Mouse (Mus musculus): ENCODE data around the gene Tmem256. TPM values are rescaled to one million over a fixed set of nuclear protein-coding genes. Genes with fewer than 3 reads are reported as not detected.

The Tmem256 gene
- total and polyA plus RNA-seq, 2 experiments from 2014 or later, result 95.5 to 349 TPM

- WGBS, result 77% methylated on average over 9 of the region's 9 CpGs
- H3K36me3 ChIP-seq (ENCODE audit: insufficient read depth, low read length), result no peaks in the 10 kb centered on the region
- no peak overlapping the region for H3K9ac ChIP-seq (replicated peaks; ENCODE audit: low read length, poor library complexity, severe bottlenecking)
- no peak overlapping the region for H3K4me3 ChIP-seq (ENCODE audit: low read depth, low read length)
- no peak overlapping the region for H3K27ac ChIP-seq (ENCODE audit: low read depth, low read length)
- no peaks in the 10 kb centered on the region for H3K27me3 ChIP-seq (ENCODE audit: insufficient read depth, low read length)
- H3K4me2 ChIP-seq (ENCODE audit: low read depth, low read length, poor library complexity, severe bottlenecking), result no peak overlapping the region
- no peak for TF ChIP-seq CTCF (IDR thresholded peaks at IDR 0.05)
- no peaks in the 10 kb centered on the region for H3K4me1 ChIP-seq (ENCODE audit: insufficient read depth, low read length)
- no peaks in the 10 kb centered on the region for H3K9me3 ChIP-seq (ENCODE audit: low read length)
- no peak for ATAC-seq (ENCODE audit: low FRiP score)
- DNase-seq (ENCODE audit: low spot score), result no peak
These were observed 45.9 kb downstream of the Tmem256 start for GRCm38 (mm10) chr11:69884240-69884639.

DNA sequence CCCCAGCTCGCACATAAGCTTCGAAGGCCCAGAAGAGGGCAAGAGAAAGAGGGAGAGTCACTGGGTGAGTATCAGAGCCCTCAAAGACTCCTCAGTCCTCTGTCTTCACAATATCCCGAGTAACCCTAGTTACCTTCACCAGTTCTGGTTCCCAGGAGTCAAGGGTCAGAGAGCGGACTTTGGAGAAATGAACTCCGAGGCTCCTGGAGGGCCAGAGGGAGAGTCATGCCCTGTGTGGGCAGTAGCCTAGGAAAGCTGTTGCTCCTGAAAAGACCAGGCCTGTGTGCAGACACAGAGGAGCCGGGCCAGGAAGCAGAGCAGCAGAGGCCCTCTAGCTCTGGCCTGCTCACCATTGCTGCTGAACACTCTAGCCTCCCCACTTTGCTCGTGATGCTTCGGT lies 46.3 kb downstream of the Tmem256 start:
- DNase-seq (ENCODE audit: low spot score), result no peak
- no peak for ATAC-seq (ENCODE audit: low FRiP score)
- H3K27me3 ChIP-seq (ENCODE audit: insufficient read depth, low read length), result no peaks in the 10 kb centered on the region
- no peaks in the 10 kb centered on the region for H3K9me3 ChIP-seq (ENCODE audit: low read length)
- H3K4me2 ChIP-seq (ENCODE audit: low read depth, low read length, poor library complexity, severe bottlenecking), result no peak overlapping the region
- H3K36me3 ChIP-seq (ENCODE audit: insufficient read depth, low read length), result no peaks in the 10 kb centered on the region
- no peak for TF ChIP-seq CTCF (IDR thresholded peaks at IDR 0.05)
- no peaks in the 10 kb centered on the region for H3K4me1 ChIP-seq (ENCODE audit: insufficient read depth, low read length)
- H3K4me3 ChIP-seq (ENCODE audit: low read depth, low read length), result no peak overlapping the region
- H3K9ac ChIP-seq (replicated peaks; ENCODE audit: low read length, poor library complexity, severe bottlenecking), result no peak overlapping the region
- 89% methylated on average over 8 of the region's 8 CpGs for WGBS
- no peak overlapping the region for H3K27ac ChIP-seq (ENCODE audit: low read depth, low read length)

DNA sequence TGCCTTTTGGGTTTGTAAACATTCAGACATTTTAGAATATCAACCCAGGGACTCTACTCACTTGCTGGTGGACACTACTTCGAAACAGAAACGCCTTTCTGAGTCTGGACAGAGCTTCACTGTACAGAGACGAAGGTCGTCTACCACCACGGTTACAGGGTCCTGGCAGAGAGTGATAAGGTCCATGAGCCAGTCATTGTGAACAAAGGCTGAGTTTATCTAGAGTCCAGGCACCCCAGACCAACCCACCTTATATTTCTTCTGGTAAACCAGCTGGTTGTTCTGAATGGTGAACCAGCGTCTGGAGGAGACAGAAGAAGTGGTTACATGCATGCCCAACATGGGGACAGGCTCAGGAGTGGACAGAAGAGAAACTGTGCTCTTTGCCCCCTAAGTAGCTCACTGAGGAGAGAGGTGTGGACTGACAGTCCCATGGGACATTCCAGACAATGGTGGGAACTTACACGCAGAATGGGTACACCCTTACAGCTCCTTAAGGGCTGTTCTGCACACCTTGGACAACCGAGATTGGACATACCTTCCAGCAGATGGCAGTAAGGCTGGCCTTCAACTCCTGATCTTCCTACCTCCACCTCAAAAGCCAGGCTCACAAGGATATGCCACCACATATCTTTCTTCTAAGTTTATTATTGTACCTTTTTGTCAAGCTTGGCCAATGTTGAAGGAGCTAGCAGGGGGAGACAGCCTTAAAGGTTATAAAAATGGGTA lies 48.8 kb downstream of the Tmem256 start:
- Histone ChIP-seq H3K9me3 (ENCODE audit: low read length) (no peaks in the 10 kb centered on the region), H3K9ac (replicated peaks; ENCODE audit: low read length, poor library complexity, severe bottlenecking) (no peak overlapping the region), H3K4me2 (ENCODE audit: low read depth, low read length, poor library complexity, severe bottlenecking) (no peak overlapping the region), H3K27me3 (ENCODE audit: insufficient read depth, low read length) (no peaks in the 10 kb centered on the region), H3K36me3 (ENCODE audit: insufficient read depth, low read length) (no peaks in the 10 kb centered on the region), H3K4me3 (ENCODE audit: low read depth, low read length) (no peak overlapping the region), H3K4me1 (ENCODE audit: insufficient read depth, low read length) (no peaks in the 10 kb centered on the region), H3K27ac (ENCODE audit: low read depth, low read length) (no peak overlapping the region)
- TF ChIP-seq CTCF (IDR thresholded peaks at IDR 0.05), result peak; percentile 28
- no peak for ATAC-seq (ENCODE audit: low FRiP score)
- 73% methylated on average over 8 of the region's 8 CpGs for WGBS
- no peak for DNase-seq (ENCODE audit: low spot score)

Small RNAs within 50 kb of the gene (microRNA-seq; reads per million reads assigned to microRNA genes)
- not detected for gene Mir6924 (ENCODE audit: borderline number of aligned reads)

Other genes with a start within 250 kb of the Tmem256 start
Only the 30 nearest of the 42 such genes appear.
- gene Senp3, start 156.4 kb upstream of the Tmem256 start, total RNA-seq (2014; rRNA removed), result 81.7 and 89.2 TPM in 2 replicates
- 70.3 and 74.0 TPM in 2 replicates for gene Senp3, start 156.4 kb upstream of the Tmem256 start, polyA plus RNA-seq (2015; fragmentation: Nextera tagmentation; extraction: Ambion mirVana)
- 0.27 and 0.57 TPM in 2 replicates for gene Tnfsf13, start 152.7 kb upstream of the Tmem256 start, total RNA-seq (2014; rRNA removed)
- 0.96 and 1.1 TPM in 2 replicates for gene Tnfsf13, start 152.7 kb upstream of the Tmem256 start, polyA plus RNA-seq (2015; fragmentation: Nextera tagmentation; extraction: Ambion mirVana)
- gene Tnfsf12, start 142.7 kb upstream of the Tmem256 start, total RNA-seq (2014; rRNA removed), result 4.7 and 6.2 TPM in 2 replicates
- gene Tnfsf12, start 142.7 kb upstream of the Tmem256 start, polyA plus RNA-seq (2015; fragmentation: Nextera tagmentation; extraction: Ambion mirVana), result 4.3 and 4.5 TPM in 2 replicates
- gene Tnfsfm13, start 142.4 kb upstream of the Tmem256 start, total RNA-seq (2014; rRNA removed), result 1.3 and 1.8 TPM in 2 replicates
- gene Tnfsfm13, start 142.4 kb upstream of the Tmem256 start, polyA plus RNA-seq (2015; fragmentation: Nextera tagmentation; extraction: Ambion mirVana), result 1.2 and 1.9 TPM in 2 replicates
- gene Polr2a, start 79.9 kb upstream of the Tmem256 start, total RNA-seq (2014; rRNA removed), result 16.9 and 25.1 TPM in 2 replicates
- 9.0 and 10.2 TPM in 2 replicates for gene Polr2a, start 79.9 kb upstream of the Tmem256 start, polyA plus RNA-seq (2015; fragmentation: Nextera tagmentation; extraction: Ambion mirVana)
- not detected in 2 replicates for gene Slc35g3, start 76.5 kb upstream of the Tmem256 start, total RNA-seq (2014; rRNA removed)
- gene Slc35g3, start 76.5 kb upstream of the Tmem256 start, polyA plus RNA-seq (2015; fragmentation: Nextera tagmentation; extraction: Ambion mirVana), result 0.23 and 0.26 TPM in 2 replicates
- gene Zbtb4, start 72.6 kb upstream of the Tmem256 start, total RNA-seq (2014; rRNA removed), result 31.5 and 34.3 TPM in 2 replicates
- gene Zbtb4, start 72.6 kb upstream of the Tmem256 start, polyA plus RNA-seq (2015; fragmentation: Nextera tagmentation; extraction: Ambion mirVana), result 4.4 and 5.0 TPM in 2 replicates
- 1.5 and 1.6 TPM in 2 replicates for gene Chrnb1, start 42.6 kb upstream of the Tmem256 start, total RNA-seq (2014; rRNA removed)
- 1.1 TPM in 2 replicates for gene Chrnb1, start 42.6 kb upstream of the Tmem256 start, polyA plus RNA-seq (2015; fragmentation: Nextera tagmentation; extraction: Ambion mirVana)
- gene Fgf11, start 36.7 kb upstream of the Tmem256 start, total RNA-seq (2014; rRNA removed), result 12.7 and 16.4 TPM in 2 replicates
- 2.6 and 2.8 TPM in 2 replicates for gene Fgf11, start 36.7 kb upstream of the Tmem256 start, polyA plus RNA-seq (2015; fragmentation: Nextera tagmentation; extraction: Ambion mirVana)
- gene Tmem102, start 32.9 kb upstream of the Tmem256 start, total RNA-seq (2014; rRNA removed), result 0.16 TPM in 1 of 2 replicates, not detected in the other
- 0.80 and 0.94 TPM in 2 replicates for gene Tmem102, start 32.9 kb upstream of the Tmem256 start, polyA plus RNA-seq (2015; fragmentation: Nextera tagmentation; extraction: Ambion mirVana)
- not detected in 2 replicates for gene Gm39566, start 23.2 kb upstream of the Tmem256 start, total RNA-seq (2014; rRNA removed)
- gene Gm39566, start 23.2 kb upstream of the Tmem256 start, polyA plus RNA-seq (2015; fragmentation: Nextera tagmentation; extraction: Ambion mirVana), result not detected in 2 replicates
- not detected in 2 replicates for gene Spem2, start 20.0 kb upstream of the Tmem256 start, total RNA-seq (2014; rRNA removed)
- not detected in 2 replicates for gene Spem2, start 20.0 kb upstream of the Tmem256 start, polyA plus RNA-seq (2015; fragmentation: Nextera tagmentation; extraction: Ambion mirVana)
- gene Spem1, start 16.3 kb upstream of the Tmem256 start, total RNA-seq (2014; rRNA removed), result 0.93 TPM in 1 of 2 replicates, not detected in the other
- gene Spem1, start 16.3 kb upstream of the Tmem256 start, polyA plus RNA-seq (2015; fragmentation: Nextera tagmentation; extraction: Ambion mirVana), result 0.20 and 0.27 TPM in 2 replicates
- gene Nlgn2, start 730 bp upstream of the Tmem256 start, total RNA-seq (2014; rRNA removed), result 117 and 137 TPM in 2 replicates
- 21.0 and 23.5 TPM in 2 replicates for gene Nlgn2, start 730 bp upstream of the Tmem256 start, polyA plus RNA-seq (2015; fragmentation: Nextera tagmentation; extraction: Ambion mirVana)
- 24.1 and 26.6 TPM in 2 replicates for gene Plscr3, start 7.9 kb downstream of the Tmem256 start, total RNA-seq (2014; rRNA removed)
- 33.5 and 35.0 TPM in 2 replicates for gene Plscr3, start 7.9 kb downstream of the Tmem256 start, polyA plus RNA-seq (2015; fragmentation: Nextera tagmentation; extraction: Ambion mirVana)
- gene Tnk1, start 20.2 kb downstream of the Tmem256 start, total RNA-seq (2014; rRNA removed), result not detected in 2 replicates
- gene Tnk1, start 20.2 kb downstream of the Tmem256 start, polyA plus RNA-seq (2015; fragmentation: Nextera tagmentation; extraction: Ambion mirVana), result 0.16 TPM in 2 replicates
- not detected in 2 replicates for gene Tmem95, start 39.5 kb downstream of the Tmem256 start, total RNA-seq (2014; rRNA removed)
- not detected in 2 replicates for gene Tmem95, start 39.5 kb downstream of the Tmem256 start, polyA plus RNA-seq (2015; fragmentation: Nextera tagmentation; extraction: Ambion mirVana)
- gene Kctd11, start 42.9 kb downstream of the Tmem256 start, total RNA-seq (2014; rRNA removed), result 0.93 and 1.6 TPM in 2 replicates
- 0.57 and 0.92 TPM in 2 replicates for gene Kctd11, start 42.9 kb downstream of the Tmem256 start, polyA plus RNA-seq (2015; fragmentation: Nextera tagmentation; extraction: Ambion mirVana)
- gene Acap1, start 57.0 kb downstream of the Tmem256 start, total RNA-seq (2014; rRNA removed), result 0.66 TPM in 1 of 2 replicates, not detected in the other
- 0.14 TPM in 1 of 2 replicates, not detected in the other for gene Acap1, start 57.0 kb downstream of the Tmem256 start, polyA plus RNA-seq (2015; fragmentation: Nextera tagmentation; extraction: Ambion mirVana)
- 3.3 and 8.7 TPM in 2 replicates for gene 2810408A11Rik, start 62.5 kb downstream of the Tmem256 start, total RNA-seq (2014; rRNA removed)
- gene 2810408A11Rik, start 62.5 kb downstream of the Tmem256 start, polyA plus RNA-seq (2015; fragmentation: Nextera tagmentation; extraction: Ambion mirVana), result 4.8 and 6.2 TPM in 2 replicates
- 112 and 118 TPM in 2 replicates for gene Neurl4, start 62.6 kb downstream of the Tmem256 start, total RNA-seq (2014; rRNA removed)
- gene Neurl4, start 62.6 kb downstream of the Tmem256 start, polyA plus RNA-seq (2015; fragmentation: Nextera tagmentation; extraction: Ambion mirVana), result 15.2 and 16.7 TPM in 2 replicates
- gene Gps2, start 75.4 kb downstream of the Tmem256 start, total RNA-seq (2014; rRNA removed), result 45.8 and 47.6 TPM in 2 replicates
- gene Gps2, start 75.4 kb downstream of the Tmem256 start, polyA plus RNA-seq (2015; fragmentation: Nextera tagmentation; extraction: Ambion mirVana), result 60.3 and 64.3 TPM in 2 replicates
- gene Eif5a, start 83.4 kb downstream of the Tmem256 start, total RNA-seq (2014; rRNA removed), result 452 and 486 TPM in 2 replicates
- gene Eif5a, start 83.4 kb downstream of the Tmem256 start, polyA plus RNA-seq (2015; fragmentation: Nextera tagmentation; extraction: Ambion mirVana), result 1,054 and 1,096 TPM in 2 replicates
- 5.0 and 8.4 TPM in 2 replicates for gene Ybx2, start 97.3 kb downstream of the Tmem256 start, total RNA-seq (2014; rRNA removed)
- gene Ybx2, start 97.3 kb downstream of the Tmem256 start, polyA plus RNA-seq (2015; fragmentation: Nextera tagmentation; extraction: Ambion mirVana), result 3.4 and 4.2 TPM in 2 replicates
- gene Slc2a4, start 109.7 kb downstream of the Tmem256 start, total RNA-seq (2014; rRNA removed), result 8.8 and 9.0 TPM in 2 replicates
- gene Slc2a4, start 109.7 kb downstream of the Tmem256 start, polyA plus RNA-seq (2015; fragmentation: Nextera tagmentation; extraction: Ambion mirVana), result 3.4 and 4.0 TPM in 2 replicates
- gene Cldn7, start 126.3 kb downstream of the Tmem256 start, total RNA-seq (2014; rRNA removed), result not detected in 2 replicates
- gene Cldn7, start 126.3 kb downstream of the Tmem256 start, polyA plus RNA-seq (2015; fragmentation: Nextera tagmentation; extraction: Ambion mirVana), result 0.57 TPM in 1 of 2 replicates, not detected in the other
- 39.6 and 42.9 TPM in 2 replicates for gene Ctdnep1, start 142.6 kb downstream of the Tmem256 start, total RNA-seq (2014; rRNA removed)
- gene Ctdnep1, start 142.6 kb downstream of the Tmem256 start, polyA plus RNA-seq (2015; fragmentation: Nextera tagmentation; extraction: Ambion mirVana), result 22.3 and 24.1 TPM in 2 replicates
- gene Elp5, start 144.0 kb downstream of the Tmem256 start, total RNA-seq (2014; rRNA removed), result 109 and 157 TPM in 2 replicates
- 171 and 182 TPM in 2 replicates for gene Elp5, start 144.0 kb downstream of the Tmem256 start, polyA plus RNA-seq (2015; fragmentation: Nextera tagmentation; extraction: Ambion mirVana)
- 197 and 226 TPM in 2 replicates for gene Gabarap, start 152.6 kb downstream of the Tmem256 start, total RNA-seq (2014; rRNA removed)
- gene Gabarap, start 152.6 kb downstream of the Tmem256 start, polyA plus RNA-seq (2015; fragmentation: Nextera tagmentation; extraction: Ambion mirVana), result 501 and 511 TPM in 2 replicates
- 42.4 and 45.2 TPM in 2 replicates for gene Phf23, start 157.3 kb downstream of the Tmem256 start, total RNA-seq (2014; rRNA removed)
- gene Phf23, start 157.3 kb downstream of the Tmem256 start, polyA plus RNA-seq (2015; fragmentation: Nextera tagmentation; extraction: Ambion mirVana), result 37.6 and 40.0 TPM in 2 replicates

Measured in midbrain, postnatal 0 days (tissue).